Mouse (Mus musculus) CH12.LX (cell line): ENCODE measurements around the gene Scarb2. TPM values are rescaled to one million over a fixed set of nuclear protein-coding genes. Genes with fewer than 3 reads are reported as not detected.

Experiments used
- DNase-seq: peaks from one replicate; pipeline ENCODE4 v3.0.0-alpha.2; 2013; ENCODE audit errors: extremely low read depth
- H3K27ac ChIP-seq: 2 replicates; pipeline ENCODE4 v1.5.1; 2012; ENCODE audit warnings: low read depth, mild to moderate bottlenecking, control low read depth, moderate library complexity; ENCODE audit not compliant: insufficient read depth
- H3K27me3 ChIP-seq: replicated peaks from 2 replicates; pipeline ENCODE3; 2012; ENCODE audit warnings: inconsistent platforms
- H3K36me3 ChIP-seq, 2 experiments: replicated peaks in 1 of 2; 2 replicates each; pipeline versions ENCODE3 to v1.6.1; 2012; ENCODE audit warnings: inconsistent platforms in 1 of 2, low read length in 1 of 2, mild to moderate bottlenecking in 1 of 2, mixed read lengths in 1 of 2, moderate library complexity in 1 of 2; ENCODE audit not compliant: control insufficient read depth in 1 of 2, insufficient read depth in 1 of 2
- H3K4me1 ChIP-seq, 2 experiments: 2 replicates each; pipeline ENCODE4 v1.6.1; 2012; ENCODE audit warnings: inconsistent platforms in 1 of 2, moderate library complexity in 1 of 2; ENCODE audit not compliant: insufficient read depth in 2 of 2, control insufficient read depth in 1 of 2
- H3K4me2 ChIP-seq: 2 replicates; pipeline ENCODE4 v1.6.1; 2012; ENCODE audit warnings: low read depth, mild to moderate bottlenecking, control low read depth; ENCODE audit not compliant: poor library complexity, insufficient read depth, severe bottlenecking
- H3K4me3 ChIP-seq, 3 experiments: fragments of 150-350 bp in 1 of 3; sonication (generic) in 1 of 3; replicated peaks in 1 of 3; 2 replicates each; pipeline versions ENCODE3 to v1.5.1; 2011 to 2012; ENCODE audit warnings: low read depth in 2 of 3, low read length in 2 of 3, mild to moderate bottlenecking in 2 of 3, moderate library complexity in 2 of 3, control low read depth in 1 of 3, improper control_type of control experiment in 1 of 3, inconsistent platforms in 1 of 3, mixed read lengths in 1 of 3; ENCODE audit not compliant: poor library complexity in 1 of 3
- H3K79me2 ChIP-seq: replicated peaks from 2 replicates; pipeline ENCODE4 v1.6.1; 2012; ENCODE audit warnings: mild to moderate bottlenecking, moderate library complexity; ENCODE audit not compliant: control insufficient read depth, poor library complexity, insufficient read depth, severe bottlenecking; ENCODE audit errors: extremely low read depth
- H3K9ac ChIP-seq: 2 replicates; pipeline ENCODE4 v1.6.1; 2012; ENCODE audit warnings: low read depth, mild to moderate bottlenecking, control low read depth, moderate library complexity; ENCODE audit not compliant: insufficient read depth
- H3K9me3 ChIP-seq: replicated peaks from 2 replicates; pipeline ENCODE3; 2012; ENCODE audit warnings: low read length, inconsistent platforms, mixed read lengths
- BHLHE40 ChIP-seq: IDR thresholded peaks from 2 replicates; pipeline ENCODE4 v1.6.1; 2011; ENCODE audit warnings: mild to moderate bottlenecking, low read depth, low read length, improper control_type of control experiment
- CHD1 ChIP-seq: IDR thresholded peaks from 2 replicates; pipeline ENCODE4 v1.6.1; 2012; ENCODE audit warnings: low read depth, low read length, improper control_type of control experiment, inconsistent platforms
- CHD2 ChIP-seq: IDR thresholded peaks from 2 replicates; pipeline ENCODE4 v1.6.1; 2011; ENCODE audit warnings: low read length, improper control_type of control experiment
- GABPA ChIP-seq: IDR thresholded peaks from 2 replicates; pipeline ENCODE4 v1.6.1; 2012; ENCODE audit warnings: low read depth, low read length, improper control_type of control experiment, inconsistent platforms; ENCODE audit not compliant: insufficient replicate concordance
- JUN ChIP-seq: IDR thresholded peaks from 2 replicates; pipeline ENCODE4 v1.6.1; 2011; ENCODE audit warnings: low read depth, mild to moderate bottlenecking, low read length, improper control_type of control experiment, moderate library complexity; ENCODE audit not compliant: insufficient read depth
- MAFK ChIP-seq: IDR thresholded peaks from 2 replicates; pipeline ENCODE4 v1.6.1; 2011; ENCODE audit warnings: low read length, improper control_type of control experiment; ENCODE audit not compliant: insufficient replicate concordance
- MAX ChIP-seq: IDR thresholded peaks from 2 replicates; pipeline ENCODE4 v1.6.1; 2011; ENCODE audit warnings: low read length, improper control_type of control experiment
- MEF2A ChIP-seq: IDR thresholded peaks from 2 replicates; pipeline ENCODE4 v1.6.1; 2014; ENCODE audit warnings: low read depth, mild to moderate bottlenecking, inconsistent platforms, low read length, improper control_type of control experiment, borderline replicate concordance
- NRF1 ChIP-seq: IDR thresholded peaks from 2 replicates; pipeline ENCODE4 v1.6.1; 2014; ENCODE audit warnings: low read depth, mild to moderate bottlenecking, inconsistent platforms, low read length, improper control_type of control experiment, moderate library complexity
- POLR2A ChIP-seq: IDR thresholded peaks from 2 replicates; pipeline ENCODE4 v1.6.1; 2011; ENCODE audit warnings: low read depth, mild to moderate bottlenecking, improper control_type of control experiment, low read length
- POLR2AphosphoS2 ChIP-seq: IDR thresholded peaks from 2 replicates; pipeline ENCODE4 v1.6.1; 2011; ENCODE audit warnings: low read depth, low read length, improper control_type of control experiment
- RAD21 ChIP-seq: IDR thresholded peaks from 2 replicates; pipeline ENCODE4 v1.6.1; 2011; ENCODE audit warnings: low read depth, mild to moderate bottlenecking, low read length, improper control_type of control experiment, moderate library complexity
- RCOR1 ChIP-seq: conservative IDR thresholded peaks from 2 replicates; pipeline ENCODE4 v1.6.1; 2012; ENCODE audit warnings: low read depth, mild to moderate bottlenecking, inconsistent platforms, low read length, improper control_type of control experiment
- SMC3 ChIP-seq: IDR thresholded peaks from 2 replicates; pipeline ENCODE4 v1.6.1; 2011; ENCODE audit warnings: low read depth, low read length, improper control_type of control experiment
- UBTF ChIP-seq: IDR thresholded peaks from 2 replicates; pipeline ENCODE4 v1.6.1; 2012; ENCODE audit warnings: low read depth, mild to moderate bottlenecking, inconsistent platforms, low read length, improper control_type of control experiment, moderate library complexity
- ZMIZ1 ChIP-seq: IDR thresholded peaks from 2 replicates; pipeline ENCODE4 v1.6.1; 2012; ENCODE audit warnings: low read depth, mild to moderate bottlenecking, inconsistent platforms, low read length, improper control_type of control experiment
- dilution Hi-C: fragments of 300-500 bp; cut with MboI; formaldehyde crosslinking; loops from 2 replicates; pipeline ENCODE4 v1.14.3; 2020; ENCODE audit warnings: low sequenced_read_pairs; ENCODE audit not compliant: extremely low pct_unique_long_range_greater_than_20kb, extremely low pct_ligation_motif_present
- in situ Hi-C: fragments of 300-500 bp; cut with MboI; formaldehyde crosslinking; loops from 3 replicates; pipeline ENCODE4 v1.14.3; 2019; ENCODE audit warnings: low sequenced_read_pairs, low pct_ligation_motif_present, low pct_unique_long_range_greater_than_20kb, mixed read lengths
- polyA plus RNA-seq: library from polyadenylated mRNA; unstranded; fragments of >175 nt; gene quantifications from 2 replicates; pipeline ENCODE4 v1.2.1, GENCODE M21; 2012; ENCODE audit warnings: low read depth; ENCODE audit not compliant: insufficient read length
- total RNA-seq, 2 experiments: library from RNA; depleted of rRNA; stranded (reverse); fragments of 300-350 nt in 1 of 2; fragments of >200 nt in 1 of 2; gene quantifications; 2 replicates each; pipeline ENCODE4 v1.2.3; 2012 to 2014

The Scarb2 gene
- total and polyA plus RNA-seq, 3 experiments = 7.2 to 9.5 (median 9.2) TPM

DNA sequence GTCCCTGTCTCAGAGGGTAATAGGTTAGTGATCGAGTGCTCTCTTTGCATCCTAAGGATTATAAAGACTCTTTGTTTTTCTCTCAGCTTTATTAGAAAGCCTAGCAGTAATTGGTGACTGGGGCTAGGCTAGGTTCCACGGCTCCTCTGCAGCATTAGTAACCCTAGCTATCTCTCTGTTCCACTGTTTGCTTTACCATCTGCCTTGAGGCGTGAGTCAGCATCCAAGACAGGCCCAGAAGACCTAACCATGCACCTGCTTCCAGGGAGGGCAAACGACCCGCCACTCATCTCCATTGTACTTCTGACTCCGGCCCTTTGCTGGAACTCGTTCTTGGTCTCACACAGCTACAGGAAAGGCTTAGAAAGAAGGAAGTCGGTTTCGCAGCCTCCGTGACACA is 112.8 kb downstream of the Scarb2 start:
- dilution Hi-C loops (no loop called here), in situ Hi-C loops (no loop called here)
- no peak for TF ChIP-seq RCOR1
- no peak for DNase-seq
- Histone ChIP-seq H3K4me2 (no peak overlapping the region), H3K36me3 (no peaks in the 10 kb centered on the region), H3K79me2 (no peaks in the 10 kb centered on the region), H3K27me3 (peaks cover 14% of the 10 kb centered on the region), H3K9me3 (no peaks in the 10 kb centered on the region), H3K27ac (no peak overlapping the region), H3K4me1 (peaks cover 0 to 6% of the 10 kb centered on the region in 2 experiments; a peak in 2 of 4 replicates), H3K4me3 (no peak overlapping the region), H3K9ac (no peak overlapping the region)

DNA sequence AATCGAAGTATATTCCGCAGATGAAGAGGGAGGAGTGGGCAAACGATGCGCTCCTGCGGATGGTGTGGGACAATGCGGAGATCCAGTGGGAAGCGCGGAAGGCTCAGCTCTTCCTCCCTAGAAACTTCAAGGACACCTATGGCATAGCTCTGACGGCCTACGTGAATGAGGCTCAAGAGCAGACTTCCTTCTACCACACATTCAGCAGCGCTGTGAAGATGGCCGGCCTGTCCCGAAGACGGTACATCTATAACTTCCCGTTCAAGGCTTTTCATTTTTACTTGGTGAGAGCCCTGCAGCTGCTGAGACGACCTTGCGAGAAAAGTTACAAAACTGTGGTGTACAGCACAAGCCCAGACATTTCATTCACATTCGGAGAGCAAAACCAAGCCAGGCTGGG is 114.1 kb downstream of the Scarb2 start:
- Histone ChIP-seq H3K27ac (no peak overlapping the region), H3K27me3 (peaks cover 17% of the 10 kb centered on the region), H3K4me1 (peaks cover 0 to 3% of the 10 kb centered on the region in 2 experiments; a peak in 2 of 4 replicates), H3K36me3 (no peaks in the 10 kb centered on the region), H3K79me2 (no peaks in the 10 kb centered on the region), H3K9ac (no peak overlapping the region), H3K4me2 (no peak overlapping the region), H3K9me3 (no peaks in the 10 kb centered on the region), H3K4me3 (no peak overlapping the region)
- DNase-seq = no peak
- dilution Hi-C loops = no loop called here
- TF ChIP-seq CHD2 (no peak), UBTF (no peak), MAFK (no peak), ZMIZ1 (no peak), JUN (no peak), GABPA (no peak), RAD21 (no peak), POLR2A (no peak), CHD1 (no peak), RCOR1 (no peak), MEF2A (no peak), POLR2AphosphoS2 (no peak), NRF1 (no peak), BHLHE40 (no peak), SMC3 (no peak), MAX (no peak)
- in situ Hi-C loops = no loop called here

Other genes with a start within 250 kb of the Scarb2 start
- 13.7 and 16.2 TPM in 2 replicates for gene Naaa, start 228.7 kb downstream of the Scarb2 start, total RNA-seq (2012; rRNA removed)
- 13.5 and 15.4 TPM in 2 replicates for gene Naaa, start 228.7 kb downstream of the Scarb2 start, total RNA-seq (2014; rRNA removed)
- gene Naaa, start 228.7 kb downstream of the Scarb2 start, polyA plus RNA-seq = 11.5 and 14.5 TPM in 2 replicates
- gene Sdad1, start 196.4 kb downstream of the Scarb2 start, total RNA-seq (2012; rRNA removed) = 43.6 and 51.7 TPM in 2 replicates
- 62.9 and 63.7 TPM in 2 replicates for gene Sdad1, start 196.4 kb downstream of the Scarb2 start, total RNA-seq (2014; rRNA removed)
- 72.9 and 95.3 TPM in 2 replicates for gene Sdad1, start 196.4 kb downstream of the Scarb2 start, polyA plus RNA-seq
- not detected in 2 replicates for gene Cxcl9, start 178.8 kb downstream of the Scarb2 start, total RNA-seq (2012; rRNA removed)
- gene Cxcl9, start 178.8 kb downstream of the Scarb2 start, total RNA-seq (2014; rRNA removed) = not detected in 2 replicates
- gene Cxcl9, start 178.8 kb downstream of the Scarb2 start, polyA plus RNA-seq = not detected in 2 replicates
- 0.25 and 0.34 TPM in 2 replicates for gene Art3, start 175.0 kb downstream of the Scarb2 start, total RNA-seq (2012; rRNA removed)
- not detected in 2 replicates for gene Art3, start 175.0 kb downstream of the Scarb2 start, total RNA-seq (2014; rRNA removed)
- gene Art3, start 175.0 kb downstream of the Scarb2 start, polyA plus RNA-seq = not detected in 2 replicates
- gene Cxcl10, start 157.9 kb downstream of the Scarb2 start, total RNA-seq (2012; rRNA removed) = 0.30 and 0.55 TPM in 2 replicates
- gene Cxcl10, start 157.9 kb downstream of the Scarb2 start, total RNA-seq (2014; rRNA removed) = 1.8 and 2.6 TPM in 2 replicates
- 4.9 and 5.1 TPM in 2 replicates for gene Cxcl10, start 157.9 kb downstream of the Scarb2 start, polyA plus RNA-seq
- gene Nup54, start 71.6 kb downstream of the Scarb2 start, total RNA-seq (2012; rRNA removed) = 41.9 and 43.7 TPM in 2 replicates
- 90.5 and 101 TPM in 2 replicates for gene Nup54, start 71.6 kb downstream of the Scarb2 start, total RNA-seq (2014; rRNA removed)
- 66.4 and 72.5 TPM in 2 replicates for gene Nup54, start 71.6 kb downstream of the Scarb2 start, polyA plus RNA-seq
- gene Fam47e, start 48.2 kb upstream of the Scarb2 start, total RNA-seq (2012; rRNA removed) = not detected in 2 replicates
- not detected in 2 replicates for gene Fam47e, start 48.2 kb upstream of the Scarb2 start, total RNA-seq (2014; rRNA removed)
- not detected in 2 replicates for gene Fam47e, start 48.2 kb upstream of the Scarb2 start, polyA plus RNA-seq
- 0.29 and 0.89 TPM in 2 replicates for gene Stbd1, start 96.2 kb upstream of the Scarb2 start, total RNA-seq (2012; rRNA removed)
- gene Stbd1, start 96.2 kb upstream of the Scarb2 start, total RNA-seq (2014; rRNA removed) = 0.96 and 0.99 TPM in 2 replicates
- gene Stbd1, start 96.2 kb upstream of the Scarb2 start, polyA plus RNA-seq = 0.93 and 1.3 TPM in 2 replicates
- gene Ccdc158, start 168.4 kb upstream of the Scarb2 start, total RNA-seq (2012; rRNA removed) = not detected in 2 replicates
- not detected in 2 replicates for gene Ccdc158, start 168.4 kb upstream of the Scarb2 start, total RNA-seq (2014; rRNA removed)
- gene Ccdc158, start 168.4 kb upstream of the Scarb2 start, polyA plus RNA-seq = not detected in 2 replicates
- gene Shroom3, start 176.6 kb upstream of the Scarb2 start, total RNA-seq (2012; rRNA removed) = 0.04 and 0.25 TPM in 2 replicates
- gene Shroom3, start 176.6 kb upstream of the Scarb2 start, total RNA-seq (2014; rRNA removed) = not detected in 2 replicates
- 0.11 and 0.94 TPM in 2 replicates for gene Shroom3, start 176.6 kb upstream of the Scarb2 start, polyA plus RNA-seq